Mouse (Mus musculus) Patski (cell line): ENCODE measurements at regions not wholly inside any gene's neighbourhood (a gene's known extent, or its start where the extent isn't known, plus 50 kb on each side); places are given as distances from the start of the nearest gene placed in this dataset.

ENCODE experiments used
- ATAC-seq: fragments of 100-300 bp; one replicate; pipeline ENCODE4 v1.8.0; 2021
- CTCF ChIA-PET: fragments of 350-600 bp; sonication (Branson Sonifier 250); formaldehyde crosslinking; loops from one replicate; lab custom pipeline; 2022; ENCODE audit warnings: inconsistent platforms; lab: Charles Lee
- POLR2A ChIA-PET: fragments of 350-600 bp; sonication (Branson Sonifier 250); formaldehyde crosslinking; loops from one replicate; lab custom pipeline; 2022; ENCODE audit warnings: antibody characterized with exemption, inconsistent platforms; lab: Charles Lee
- DNase-seq: peaks from one replicate; pipeline ENCODE4 v3.0.0-alpha.2; 2011; ENCODE audit warnings: low read depth, low spot score
- H3K27me3 ChIP-seq: fragments of 371-371 bp; one replicate; pipeline ENCODE4 v1.5.1; 2021
- CTCF ChIP-seq: fragments of 100-300 bp; IDR thresholded peaks from one replicate; pipeline ENCODE4 v1.5.1; 2021
- in situ Hi-C: fragments of 300-500 bp; cut with MboI; formaldehyde crosslinking; loops from 3 replicates; pipeline ENCODE4 v1.11.1; 2018; ENCODE audit warnings: low pct_unique_long_range_greater_than_20kb, mixed read lengths

DNA sequence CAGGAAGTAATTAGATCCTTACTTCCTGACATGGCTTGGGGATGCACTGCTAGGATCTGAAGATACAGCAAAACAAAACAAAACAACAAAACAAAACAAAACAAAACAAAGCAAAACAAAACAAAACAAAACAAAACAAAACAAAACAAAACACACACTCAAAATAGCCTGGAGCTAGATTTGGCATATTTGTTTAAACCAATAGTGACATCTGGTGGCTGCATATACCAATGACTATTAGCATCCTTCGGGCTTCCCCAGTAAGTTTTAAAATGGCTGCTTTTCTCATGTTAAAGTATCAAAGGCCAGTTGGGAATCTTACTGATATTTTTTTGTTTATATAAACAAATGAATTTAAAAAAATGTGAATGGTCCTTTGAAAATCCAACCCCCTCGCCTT is 52.9 kb upstream of the Ica1 start:
- DNase-seq (no peak), ATAC-seq (no peak)
- peak; percentile 52 for TF ChIP-seq CTCF
- CTCF ChIA-PET: interaction anchor here (1.2 kb wide), 1 partner anchor 10 kb away, joined by 4 read pairs; no protein-coding TSS in a partner anchor
- peaks cover 4% of the 10 kb centered on the region for H3K27me3 ChIP-seq
- POLR2A ChIA-PET: no interaction called here
- in situ Hi-C loops: loop anchor here (10.0 kb wide), 1 partner anchor 556 kb away; no protein-coding TSS in a partner anchor

DNA sequence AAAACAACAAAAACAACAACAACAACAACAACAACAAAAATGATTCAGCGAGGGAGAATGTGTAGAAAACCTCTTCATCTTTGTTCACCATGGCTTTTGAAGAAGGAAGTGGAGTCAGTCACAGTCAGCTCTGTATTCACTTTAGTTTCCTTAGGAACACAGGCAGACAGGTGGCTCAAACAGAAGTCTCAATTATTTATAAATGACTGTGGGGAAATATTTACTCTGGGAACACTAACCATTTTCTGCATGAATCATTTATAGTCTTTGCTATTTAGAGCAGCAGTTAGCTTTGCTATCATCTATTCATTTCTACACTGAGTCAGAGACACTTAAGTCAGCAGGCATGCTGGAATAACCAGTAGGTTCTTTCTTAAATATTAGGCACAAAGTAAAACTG is 54.6 kb upstream of the Ica1 start:
- H3K27me3 ChIP-seq: peaks cover 4% of the 10 kb centered on the region
- POLR2A ChIA-PET: interaction anchor here (0.7 kb wide), 1 partner anchor 23 kb away, joined by 11 read pairs; no protein-coding TSS in a partner anchor
- no peak for TF ChIP-seq CTCF
- in situ Hi-C loops: loop anchor here (10.0 kb wide), 1 partner anchor 558 kb away; no protein-coding TSS in a partner anchor
- CTCF ChIA-PET: no interaction called here
- ATAC-seq: no peak
- DNase-seq: no peak

DNA sequence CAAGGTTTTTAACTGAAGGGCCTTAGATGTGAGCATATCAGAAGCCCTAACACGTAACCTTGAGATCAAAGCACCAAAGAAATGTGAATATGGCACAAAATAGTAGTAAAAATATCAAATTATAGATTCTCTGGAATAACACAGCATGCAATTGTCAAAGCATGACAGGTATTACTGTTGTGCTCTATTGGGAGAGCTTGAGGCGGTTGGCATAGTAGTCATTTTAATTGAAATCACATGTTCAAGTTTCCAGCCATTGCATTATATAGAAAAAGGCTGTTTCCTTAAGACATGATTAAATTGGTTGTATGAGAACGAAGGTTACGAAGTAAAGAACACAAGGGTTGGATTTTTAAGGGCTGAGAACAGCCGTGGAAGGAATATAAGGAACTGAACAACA is 75.4 kb upstream of the Ica1 start:
- peaks cover 11% of the 10 kb centered on the region for H3K27me3 ChIP-seq
- ATAC-seq (no peak), DNase-seq (no peak)
- POLR2A ChIA-PET: no interaction called here
- in situ Hi-C loops: no loop called here
- CTCF ChIA-PET: no interaction called here
- TF ChIP-seq CTCF: no peak

DNA sequence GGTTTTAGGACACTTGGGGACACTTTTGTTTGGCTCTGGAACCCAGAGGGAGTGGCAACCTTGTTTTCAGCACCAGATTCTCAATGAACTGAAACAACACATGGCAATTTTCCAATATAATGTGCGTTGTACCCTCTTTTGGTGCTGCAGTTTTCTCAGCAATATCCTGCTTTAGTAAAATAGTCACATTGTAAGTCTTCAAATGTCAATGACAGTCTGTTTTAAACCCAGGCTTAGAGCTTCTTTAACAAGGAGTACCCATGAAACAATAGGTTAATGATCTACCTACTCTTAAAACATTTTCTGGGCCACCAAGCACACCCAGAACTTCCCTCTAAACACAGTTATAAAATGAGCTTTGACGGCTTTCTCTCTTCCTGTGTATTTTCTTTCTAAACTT is 82.3 kb upstream of the Ica1 start:
- no peak for TF ChIP-seq CTCF
- ChIA-PET CTCF (no interaction called here), POLR2A (no interaction called here)
- no peak for DNase-seq
- no peak for ATAC-seq
- no peaks in the 10 kb centered on the region for H3K27me3 ChIP-seq
- in situ Hi-C loops: no loop called here

DNA sequence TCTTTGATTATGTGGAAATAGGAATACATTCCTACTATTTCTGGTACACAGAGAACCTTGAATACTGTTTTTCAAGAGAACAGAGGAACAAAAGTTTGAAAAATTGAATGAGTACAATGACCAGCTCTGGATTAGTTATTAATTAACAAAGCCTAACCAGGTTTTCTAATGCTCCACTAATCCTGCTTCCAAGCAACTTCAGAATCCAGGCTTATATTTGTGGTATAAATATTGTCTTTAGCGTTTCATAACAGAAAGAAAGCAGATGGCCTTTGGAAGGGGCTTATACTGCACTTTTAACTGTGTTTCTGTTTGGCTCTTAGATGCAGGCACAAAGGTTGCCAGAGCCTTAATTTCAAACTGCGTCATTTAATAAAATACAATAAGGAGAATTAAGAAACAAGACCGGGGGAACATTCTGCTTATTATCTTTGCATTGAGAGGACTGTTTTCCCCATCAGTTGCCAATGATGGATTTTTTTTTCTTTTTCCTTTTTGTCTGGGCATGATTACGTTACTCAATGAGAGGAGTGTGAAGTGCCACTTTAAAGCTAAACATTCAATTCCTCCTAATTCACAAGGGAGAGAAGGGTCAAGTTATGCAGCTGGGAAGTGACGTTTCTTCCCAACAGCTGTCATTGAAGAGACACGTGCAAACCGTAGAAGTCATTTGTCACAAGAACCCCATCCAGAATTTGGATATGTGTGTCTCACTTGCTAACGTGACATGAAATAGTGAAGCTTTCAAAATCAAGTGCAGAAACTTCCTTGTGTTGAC is 84.2 kb upstream of the Nxph1 start:
- POLR2A ChIA-PET: no interaction called here
- ATAC-seq (no peak), DNase-seq (no peak)
- no peak for TF ChIP-seq CTCF
- in situ Hi-C loops: no loop called here
- peaks cover 7% of the 10 kb centered on the region for H3K27me3 ChIP-seq
- CTCF ChIA-PET: no interaction called here

DNA sequence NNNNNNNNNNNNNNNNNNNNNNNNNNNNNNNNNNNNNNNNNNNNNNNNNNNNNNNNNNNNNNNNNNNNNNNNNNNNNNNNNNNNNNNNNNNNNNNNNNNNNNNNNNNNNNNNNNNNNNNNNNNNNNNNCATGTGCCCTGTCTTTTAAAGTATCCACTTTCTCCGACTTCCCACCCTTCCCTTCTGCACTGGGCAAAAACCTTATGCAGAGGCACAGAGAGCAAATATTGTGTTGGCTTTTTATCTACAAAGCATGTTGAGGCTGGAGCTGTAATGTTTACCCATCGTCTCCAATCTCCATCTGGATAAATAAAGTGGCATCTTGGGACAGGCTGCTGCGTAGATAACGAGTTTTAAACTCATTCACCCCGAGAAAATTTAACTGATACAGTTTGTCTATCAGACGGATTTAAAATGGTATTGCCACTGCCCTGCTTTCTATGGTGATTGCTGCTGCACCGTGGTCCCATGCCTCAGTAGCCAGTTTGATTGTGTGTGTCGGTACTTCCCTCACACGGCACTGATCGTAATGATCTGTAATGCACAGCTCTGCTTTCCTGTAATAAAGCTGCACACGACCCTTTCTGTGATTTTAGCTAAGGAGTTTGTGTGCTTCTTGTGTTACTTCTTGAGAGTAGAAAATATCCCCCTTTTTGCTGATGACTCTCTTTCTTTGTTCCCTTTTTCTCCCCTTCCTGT is 70.7 kb upstream of the Nxph1 start:
- ChIA-PET POLR2A (interaction anchor here (0.7 kb wide), 1 partner anchor 1399 kb away, joined by 3 read pairs; no protein-coding TSS in a partner anchor), CTCF (no interaction called here)
- ATAC-seq (no peak), DNase-seq (no peak)
- H3K27me3 ChIP-seq: peaks cover 20% of the 10 kb centered on the region
- TF ChIP-seq CTCF: no peak
- in situ Hi-C loops: no loop called here

DNA sequence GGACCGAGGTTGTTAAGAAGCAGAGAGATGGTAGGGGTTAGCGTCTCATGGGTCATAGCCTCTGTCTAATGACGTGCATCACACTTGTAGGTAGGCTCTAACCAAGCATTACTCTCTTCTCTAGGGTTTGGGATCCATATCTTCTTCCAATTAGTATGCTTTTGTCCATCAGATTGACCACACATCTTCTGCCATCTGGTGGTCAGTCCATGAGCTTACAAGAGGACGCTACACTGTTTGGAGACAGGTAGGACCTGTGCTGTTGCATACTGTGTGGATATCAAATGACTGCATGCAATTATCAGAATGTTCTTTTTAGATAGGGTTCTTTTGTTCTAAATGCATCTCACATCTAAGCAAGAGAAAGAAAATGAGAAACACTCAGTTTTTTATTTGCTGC is 54.6 kb upstream of the Nxph1 start:
- H3K27me3 ChIP-seq: peaks cover 5% of the 10 kb centered on the region
- in situ Hi-C loops: no loop called here
- DNase-seq: no peak
- CTCF ChIA-PET: no interaction called here
- no peak for ATAC-seq
- POLR2A ChIA-PET: interaction anchor here (0.6 kb wide), 1 partner anchor 28 kb away, joined by 3 read pairs; no protein-coding TSS in a partner anchor
- TF ChIP-seq CTCF: peak; percentile 22

DNA sequence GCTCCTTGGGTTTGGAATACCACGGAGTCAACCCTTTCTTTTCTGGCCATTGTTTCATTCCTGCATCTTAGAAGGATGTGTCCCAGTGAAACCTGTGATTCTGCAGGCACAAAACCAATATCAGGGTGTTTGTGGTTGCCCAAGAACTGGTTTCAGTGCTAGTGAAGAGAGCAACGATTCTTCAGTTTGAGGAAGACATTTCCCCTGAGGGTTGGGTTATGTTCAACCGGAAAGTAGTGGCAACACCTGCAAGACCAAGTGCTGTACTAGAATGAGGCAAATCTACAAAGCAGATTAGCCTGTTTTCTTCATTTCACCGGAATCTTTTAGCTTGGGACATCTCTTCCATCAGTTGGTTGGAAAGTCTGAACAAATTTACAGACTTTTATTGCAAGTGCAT is 52.1 kb upstream of the Nxph1 start:
- ATAC-seq: no peak
- CTCF ChIA-PET: no interaction called here
- POLR2A ChIA-PET: no interaction called here

DNA sequence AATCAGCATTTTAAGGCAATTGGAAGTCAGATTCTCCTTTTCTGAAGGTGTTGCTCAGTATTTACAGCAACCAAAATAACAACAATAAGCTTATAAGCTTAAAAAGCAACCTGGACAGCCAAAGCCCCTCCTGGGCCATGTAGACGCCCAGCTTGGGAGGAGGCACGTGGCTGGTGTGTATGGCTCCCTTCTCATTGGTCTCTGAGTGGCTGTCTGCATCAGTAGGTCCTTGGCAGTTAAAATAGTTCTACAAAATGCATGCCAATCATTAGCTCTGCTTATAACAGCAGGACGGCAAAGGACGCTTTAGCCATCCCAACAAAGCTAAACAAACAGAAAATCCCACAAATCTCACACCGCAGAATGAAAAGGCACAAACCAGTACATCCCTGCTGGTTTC is 51.4 kb upstream of the Nxph1 start:
- in situ Hi-C loops: no loop called here
- ATAC-seq (no peak), DNase-seq (no peak)
- POLR2A ChIA-PET: no interaction called here
- H3K27me3 ChIP-seq: peaks cover 3% of the 10 kb centered on the region
- CTCF ChIA-PET: no interaction called here
- TF ChIP-seq CTCF: no peak

More for the DNA sequence above, 52.1 kb upstream of the Nxph1 start:
- in situ Hi-C loops: no loop called here
- no peak for DNase-seq
- no peak for TF ChIP-seq CTCF
- no peaks in the 10 kb centered on the region for H3K27me3 ChIP-seq

DNA sequence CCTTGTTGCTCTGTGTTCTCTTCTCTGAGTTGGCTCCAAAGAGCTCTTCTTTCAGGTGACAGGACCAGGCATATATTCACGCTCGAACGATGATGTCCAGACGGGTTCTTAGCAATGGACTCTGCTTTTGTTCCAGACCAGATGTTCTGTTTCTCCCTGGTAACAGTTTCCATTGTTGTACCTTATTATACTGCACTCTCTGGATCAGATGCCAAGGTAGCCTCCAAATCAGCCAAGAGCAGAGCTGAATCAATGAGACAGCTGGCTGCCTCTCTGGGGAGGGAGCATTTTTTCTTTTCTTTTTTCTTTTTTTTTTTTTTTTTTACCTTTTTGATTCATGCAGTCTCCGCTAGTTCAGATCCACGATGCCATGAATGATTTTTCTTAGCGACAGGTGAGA is 50.9 kb upstream of the Nxph1 start:
- ATAC-seq (no peak), DNase-seq (no peak)
- no peak for TF ChIP-seq CTCF
- H3K27me3 ChIP-seq: peaks cover 4% of the 10 kb centered on the region
- CTCF ChIA-PET: no interaction called here
- in situ Hi-C loops: no loop called here
- POLR2A ChIA-PET: no interaction called here

DNA sequence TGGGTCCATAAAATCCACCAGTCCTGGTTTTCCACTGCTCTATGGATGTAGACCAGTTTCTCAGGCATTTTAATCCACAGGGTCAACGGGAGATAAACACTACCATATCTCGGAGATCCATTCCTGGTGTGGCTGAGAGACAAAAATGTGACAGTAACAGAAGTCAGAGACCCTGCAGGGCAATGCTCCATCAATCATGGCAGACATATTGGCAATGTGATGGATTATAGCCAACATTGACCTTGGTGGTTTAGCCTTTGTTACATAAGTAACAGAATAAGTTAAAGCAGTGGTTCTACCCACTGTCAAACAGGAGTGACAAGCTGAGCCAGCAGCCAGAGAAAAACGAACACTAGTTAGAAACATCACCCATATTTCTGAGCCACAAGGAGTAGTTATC is 50.0 kb upstream of the Nxph1 start:
- POLR2A ChIA-PET: no interaction called here

More for the DNA sequence above, 50.0 kb upstream of the Nxph1 start:
- TF ChIP-seq CTCF: no peak
- in situ Hi-C loops: no loop called here
- CTCF ChIA-PET: no interaction called here
- ATAC-seq (no peak), DNase-seq (no peak)
- H3K27me3 ChIP-seq: peaks cover 4% of the 10 kb centered on the region
